Mouse (Mus musculus): ENCODE data around the gene Fpgs. TPM values are rescaled to one million over a fixed set of nuclear protein-coding genes. Genes with fewer than 3 reads are reported as not detected.
A peak's percentile ranks its signal among the peaks of the same experiment; 100 is the strongest.

The Fpgs gene
- polyA plus RNA-seq, 1 experiment from 2014 or later: 20.3 TPM

DNA sequence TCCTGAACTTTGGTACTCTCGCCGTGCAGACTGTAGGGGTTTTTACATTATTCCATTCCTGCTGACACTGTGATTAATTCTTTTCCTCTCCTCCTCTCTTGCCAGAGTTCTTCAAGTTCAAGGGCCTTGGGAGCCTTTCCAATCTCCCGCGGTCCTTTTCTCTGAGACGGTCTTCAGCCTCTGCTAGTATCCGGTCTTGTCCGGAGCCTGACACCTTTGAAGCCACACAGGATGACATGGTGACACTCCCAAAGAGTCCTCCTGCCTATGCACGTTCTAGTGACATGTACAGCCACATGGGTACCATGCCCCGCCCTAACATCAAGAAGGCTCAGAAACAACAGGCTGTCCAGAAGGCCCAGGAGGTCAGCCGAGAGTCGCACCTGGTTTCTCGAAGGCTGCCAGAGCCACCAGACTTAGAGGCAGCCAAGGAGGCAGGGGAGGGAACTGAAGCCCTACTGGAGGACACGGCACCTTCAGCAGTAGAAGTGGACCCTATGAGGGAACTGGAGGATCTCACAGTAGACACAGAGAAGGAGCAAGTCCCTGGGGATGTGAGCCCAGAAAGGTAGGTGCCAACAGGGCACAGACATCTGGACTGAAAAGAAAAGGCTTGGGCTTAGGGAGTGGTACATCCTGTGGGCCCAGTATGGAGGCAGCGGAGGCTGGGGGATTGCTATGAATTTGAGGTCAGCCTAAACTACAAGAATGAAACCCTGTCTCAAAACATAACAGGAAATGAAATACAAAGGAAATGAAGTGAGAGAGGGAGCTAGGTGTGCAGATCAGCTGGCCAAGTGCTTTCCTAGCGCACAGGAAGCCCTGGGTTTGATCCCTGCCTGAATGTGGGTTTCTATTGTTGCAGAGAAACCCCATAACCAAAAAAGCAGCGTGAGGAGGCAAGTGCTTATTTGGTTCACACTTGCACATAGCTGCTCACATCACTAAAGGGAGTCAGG, 21.2 kb upstream of the Fpgs start:
- no peaks in the 10 kb centered on the region; the same call in 1 of the 2 replicates for H3K36me3 ChIP-seq
- H3K27me3 ChIP-seq (replicated peaks): no peaks in the 10 kb centered on the region
- H3K9me3 ChIP-seq (replicated peaks): no peaks in the 10 kb centered on the region
- no peak for ATAC-seq (ENCODE audit: insufficient number of reproducible peaks, low FRiP score)
- H3K4me2 ChIP-seq: no peak overlapping the region
- no peak overlapping the region for H3K27ac ChIP-seq (ENCODE audit: poor library complexity, severe bottlenecking)
- no peak overlapping the region for H3K9ac ChIP-seq
- no peak overlapping the region for H3K4me3 ChIP-seq
- WGBS: 79% methylated on average over 16 of the region's 16 CpGs
- peaks cover 36% of the 10 kb centered on the region for H3K4me1 ChIP-seq (replicated peaks)

DNA sequence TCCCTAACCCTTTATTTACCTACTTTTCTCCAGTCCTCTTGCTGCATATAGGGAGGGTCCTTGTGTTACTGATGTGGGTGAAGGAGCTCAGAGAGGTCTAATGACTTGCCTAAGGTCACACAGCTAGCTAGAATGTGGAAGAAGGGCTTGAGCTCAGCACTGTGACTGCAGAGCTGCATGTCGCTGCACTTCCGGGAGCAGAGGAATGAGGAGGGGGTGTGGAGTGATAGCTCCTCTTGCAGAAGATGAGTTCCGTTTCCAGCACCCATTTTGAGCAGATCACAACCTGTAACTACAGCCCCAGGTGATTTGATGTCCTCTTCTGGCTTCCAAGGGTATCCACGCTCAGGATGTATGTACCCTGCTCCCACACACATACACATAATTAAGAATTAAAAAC, 20.2 kb upstream of the Fpgs start:
- no peak for ATAC-seq (ENCODE audit: insufficient number of reproducible peaks, low FRiP score)
- Histone ChIP-seq H3K4me2 (no peak overlapping the region), H3K36me3 (no peaks in the 10 kb centered on the region; the same call in 1 of the 2 replicates), H3K4me1 (replicated peaks) (peaks cover 29% of the 10 kb centered on the region), H3K9ac (no peak overlapping the region), H3K27me3 (replicated peaks) (no peaks in the 10 kb centered on the region), H3K9me3 (replicated peaks) (no peaks in the 10 kb centered on the region), H3K27ac (ENCODE audit: poor library complexity, severe bottlenecking) (no peak overlapping the region), H3K4me3 (no peak overlapping the region)
- WGBS: 81% methylated on average over 4 of the region's 4 CpGs

DNA sequence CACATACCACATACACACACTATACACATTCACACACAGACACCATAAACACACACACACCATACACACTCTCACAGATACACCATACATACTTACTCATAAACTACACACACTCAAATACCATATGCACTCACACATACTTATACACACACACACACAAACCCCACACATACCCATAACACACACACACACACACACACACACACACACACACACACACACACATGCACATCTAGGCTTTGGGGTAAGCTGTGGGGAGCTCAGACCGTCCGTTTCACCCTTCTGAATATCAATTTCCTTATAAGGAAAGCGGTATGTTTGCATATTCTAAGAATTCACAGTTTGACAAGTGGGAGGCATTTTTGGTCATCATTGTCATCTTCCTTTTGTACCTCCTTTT, 18.6 kb upstream of the Fpgs start:
- no peak for ATAC-seq (ENCODE audit: insufficient number of reproducible peaks, low FRiP score)
- no peak overlapping the region for H3K4me2 ChIP-seq
- no peak overlapping the region for H3K9ac ChIP-seq

GRCm38 (mm10) chr2:32722046-32722445, 18.1 kb upstream of the Fpgs start:
- H3K4me2 ChIP-seq: peak overlapping the region; percentile 44
- H3K27me3 ChIP-seq (replicated peaks): no peaks in the 10 kb centered on the region
- 39% methylated on average over 6 of the region's 6 CpGs for WGBS
- no peaks in the 10 kb centered on the region for H3K9me3 ChIP-seq (replicated peaks)
- no peak for ATAC-seq (ENCODE audit: insufficient number of reproducible peaks, low FRiP score)
- H3K9ac ChIP-seq: no peak overlapping the region
- H3K4me1 ChIP-seq (replicated peaks): peaks cover 22% of the 10 kb centered on the region
- no peaks in the 10 kb centered on the region; the same call in 1 of the 2 replicates for H3K36me3 ChIP-seq
- no peak overlapping the region for H3K4me3 ChIP-seq
- H3K27ac ChIP-seq (ENCODE audit: poor library complexity, severe bottlenecking): no peak overlapping the region

More for the DNA sequence above, 18.6 kb upstream of the Fpgs start:
- 71% methylated on average over 3 of the region's 3 CpGs for WGBS
- Histone ChIP-seq H3K9me3 (replicated peaks) (no peaks in the 10 kb centered on the region), H3K4me1 (replicated peaks) (peaks cover 23% of the 10 kb centered on the region), H3K36me3 (no peaks in the 10 kb centered on the region; the same call in 1 of the 2 replicates), H3K27ac (ENCODE audit: poor library complexity, severe bottlenecking) (no peak overlapping the region), H3K27me3 (replicated peaks) (no peaks in the 10 kb centered on the region), H3K4me3 (no peak overlapping the region)

- Histone ChIP-seq H3K4me2 (peak within 1 kb of the TSS; percentile 44), H3K9ac (peak within 1 kb of the TSS; percentile 42), H3K27ac (ENCODE audit: poor library complexity, severe bottlenecking) (peak within 1 kb of the TSS; percentile 26; the same call in 1 of the 2 replicates), H3K4me3 (peak within 1 kb of the TSS; percentile 4), H3K4me1 (replicated peaks) (peaks cover 20% of the 10 kb centered on the region), H3K36me3 (no peaks in the 10 kb centered on the region; the same call in 1 of the 2 replicates), H3K27me3 (replicated peaks) (no peaks in the 10 kb centered on the region), H3K9me3 (replicated peaks) (no peaks in the 10 kb centered on the region)
- ATAC-seq (ENCODE audit: insufficient number of reproducible peaks, low FRiP score): no peak; the same call in 1 of the 2 replicates
- WGBS: 35% methylated on average over 8 of the region's 8 CpGs
Observed at GRCm38 (mm10) chr2:32720681-32721229, 16.8 kb upstream of the Fpgs start, which contains the start of gene Sh2d3c. Gene Sh2d3c (plus strand): TSS chr2:32721055.

- no peaks in the 10 kb centered on the region for H3K36me3 ChIP-seq
- no peak overlapping the region for H3K4me2 ChIP-seq
- no peak for ATAC-seq (ENCODE audit: insufficient number of reproducible peaks, low FRiP score)
- WGBS: 82% methylated on average over 3 of the region's 3 CpGs
- H3K4me1 ChIP-seq (replicated peaks): peaks cover 25% of the 10 kb centered on the region
- H3K27ac ChIP-seq (ENCODE audit: poor library complexity, severe bottlenecking): no peak overlapping the region
- H3K9ac ChIP-seq: no peak overlapping the region
- H3K4me3 ChIP-seq: no peak overlapping the region
- H3K9me3 ChIP-seq (replicated peaks): no peaks in the 10 kb centered on the region
- H3K27me3 ChIP-seq (replicated peaks): no peaks in the 10 kb centered on the region
Observed at GRCm38 (mm10) chr2:32720053-32720452, 16.1 kb upstream of the Fpgs start.

GRCm38 (mm10) chr2:32718761-32719160, 14.8 kb upstream of the Fpgs start:
- Histone ChIP-seq H3K4me2 (no peak overlapping the region), H3K9me3 (replicated peaks) (no peaks in the 10 kb centered on the region), H3K27ac (ENCODE audit: poor library complexity, severe bottlenecking) (no peak overlapping the region), H3K36me3 (no peaks in the 10 kb centered on the region), H3K4me1 (replicated peaks) (peaks cover 38% of the 10 kb centered on the region), H3K27me3 (replicated peaks) (no peaks in the 10 kb centered on the region), H3K4me3 (no peak overlapping the region), H3K9ac (no peak overlapping the region)
- no peak for ATAC-seq (ENCODE audit: insufficient number of reproducible peaks, low FRiP score)
- 58% methylated on average over 9 of the region's 9 CpGs for WGBS

DNA sequence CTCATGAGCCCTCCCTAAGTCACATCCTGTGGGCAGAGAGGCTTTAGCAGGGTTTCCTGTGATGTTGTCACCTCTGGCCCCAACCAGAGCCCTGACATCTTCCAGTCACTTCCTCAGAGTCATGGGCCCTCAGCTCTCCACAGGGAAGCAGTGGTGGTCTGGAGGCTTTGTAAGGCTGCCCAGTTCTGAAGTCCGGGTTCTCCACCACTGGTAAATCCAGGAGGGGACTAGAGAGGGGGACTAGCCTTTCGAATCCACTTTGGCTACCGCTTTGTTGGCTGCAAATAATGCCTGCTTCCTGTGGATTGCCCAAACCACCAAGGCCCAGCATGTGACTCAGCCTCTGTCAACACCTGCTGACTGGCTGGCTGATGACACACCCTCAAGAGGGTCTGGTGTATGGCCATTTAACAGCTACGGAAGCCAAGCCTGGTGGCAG, 11.1 kb upstream of the Fpgs start:
- H3K4me2 ChIP-seq: peak overlapping the region; percentile 29
- peak overlapping the region; percentile 94 for H3K27ac ChIP-seq (ENCODE audit: poor library complexity, severe bottlenecking)
- 23% methylated on average over 4 of the region's 4 CpGs for WGBS
- no peaks in the 10 kb centered on the region for H3K9me3 ChIP-seq (replicated peaks)
- peaks cover 35% of the 10 kb centered on the region for H3K4me1 ChIP-seq (replicated peaks)
- H3K4me3 ChIP-seq: no peak overlapping the region
- no peaks in the 10 kb centered on the region for H3K27me3 ChIP-seq (replicated peaks)
- peaks cover 16% of the 10 kb centered on the region for H3K36me3 ChIP-seq
- no peak for ATAC-seq (ENCODE audit: insufficient number of reproducible peaks, low FRiP score)
- peak overlapping the region; percentile 15 for H3K9ac ChIP-seq

GRCm38 (mm10) chr2:32714117-32714986, 10.4 kb upstream of the Fpgs start:
- 37% methylated on average over 11 of the region's 11 CpGs for WGBS
- Histone ChIP-seq H3K4me1 (replicated peaks) (peaks cover 35% of the 10 kb centered on the region), H3K4me3 (no peak overlapping the region), H3K27ac (ENCODE audit: poor library complexity, severe bottlenecking) (peak overlapping the region; percentile 94), H3K27me3 (replicated peaks) (no peaks in the 10 kb centered on the region), H3K36me3 (peaks cover 22% of the 10 kb centered on the region), H3K4me2 (peak overlapping the region; percentile 80), H3K9ac (peak overlapping the region; percentile 64), H3K9me3 (replicated peaks) (no peaks in the 10 kb centered on the region)
- no peak for ATAC-seq (ENCODE audit: insufficient number of reproducible peaks, low FRiP score)

GRCm38 (mm10) chr2:32712934-32713817, 9.2 kb upstream of the Fpgs start, which contains the start of gene Cdk9:
Gene Cdk9 (minus strand): TSS chr2:32713076.
- peak within 1 kb of the TSS; percentile 93 for H3K4me3 ChIP-seq
- peak within 1 kb of the TSS; percentile 80 for H3K4me2 ChIP-seq
- H3K27ac ChIP-seq (ENCODE audit: poor library complexity, severe bottlenecking): peak within 1 kb of the TSS; percentile 94
- H3K9me3 ChIP-seq (replicated peaks): no peaks in the 10 kb centered on the region
- H3K9ac ChIP-seq: peak within 1 kb of the TSS; percentile 77
- peaks cover 35% of the 10 kb centered on the region for H3K4me1 ChIP-seq (replicated peaks)
- H3K36me3 ChIP-seq: peaks cover 34% of the 10 kb centered on the region
- 3% methylated on average over 43 of the region's 79 CpGs for WGBS
- no peaks in the 10 kb centered on the region for H3K27me3 ChIP-seq (replicated peaks)
- ATAC-seq (ENCODE audit: insufficient number of reproducible peaks, low FRiP score): peak; percentile 90
